Mouse (Mus musculus): ENCODE results near the gene Scyl3. TPM values are rescaled to one million over a fixed set of nuclear protein-coding genes. Genes with fewer than 3 reads are reported as not detected.

The Scyl3 gene
- polyA plus RNA-seq, 1 experiment from 2014 or later: 11.2 TPM

Other genes starting within 250 kb of the Scyl3 start
- gene Mettl11b, start 203.9 kb upstream of the Scyl3 start, polyA plus RNA-seq (2015; fragmentation: Nextera tagmentation; extraction: Ambion mirVana): not detected in 2 replicates
- gene Kifap3, start 149.5 kb upstream of the Scyl3 start, polyA plus RNA-seq (2015; fragmentation: Nextera tagmentation; extraction: Ambion mirVana): 3.3 and 3.9 TPM in 2 replicates
- 11.0 and 14.5 TPM in 2 replicates for gene BC055324, start 65.7 kb downstream of the Scyl3 start, polyA plus RNA-seq (2015; fragmentation: Nextera tagmentation; extraction: Ambion mirVana)
- gene Mettl18, start 65.8 kb downstream of the Scyl3 start, polyA plus RNA-seq (2015; fragmentation: Nextera tagmentation; extraction: Ambion mirVana): 5.7 and 8.4 TPM in 2 replicates
- 0.07 TPM in 1 of 2 replicates, not detected in the other for gene Sele, start 119.1 kb downstream of the Scyl3 start, polyA plus RNA-seq (2015; fragmentation: Nextera tagmentation; extraction: Ambion mirVana)
- gene Sell, start 132.9 kb downstream of the Scyl3 start, polyA plus RNA-seq (2015; fragmentation: Nextera tagmentation; extraction: Ambion mirVana): 4.0 and 4.9 TPM in 2 replicates
- 0.53 and 0.80 TPM in 2 replicates for gene Selp, start 186.2 kb downstream of the Scyl3 start, polyA plus RNA-seq (2015; fragmentation: Nextera tagmentation; extraction: Ambion mirVana)
- gene F5, start 222.7 kb downstream of the Scyl3 start, polyA plus RNA-seq (2015; fragmentation: Nextera tagmentation; extraction: Ambion mirVana): 5.0 and 7.3 TPM in 2 replicates